In the genomic region with DNA sequence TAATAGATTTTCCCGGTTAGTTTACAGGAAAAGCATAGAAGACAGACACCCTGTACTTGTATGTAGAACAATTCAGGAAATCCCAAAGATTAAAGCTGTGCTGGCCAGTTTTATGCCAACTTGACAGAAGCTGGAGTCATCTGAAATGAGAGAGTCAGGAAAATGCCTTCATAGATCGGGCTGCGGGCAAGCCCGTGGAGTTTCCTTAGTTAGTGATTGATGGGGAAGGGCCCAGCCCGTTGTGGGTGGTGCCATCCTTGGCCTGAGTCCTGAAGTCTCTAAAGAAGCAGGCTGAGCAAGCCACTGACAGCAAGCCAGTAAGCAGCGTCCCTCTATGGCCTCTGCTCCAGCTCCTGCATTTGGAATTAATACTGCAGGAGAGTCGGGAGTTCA, we compare ENCODE assay signal across 9 mouse cellular contexts. TPM values are rescaled to one million over a fixed set of nuclear protein-coding genes. Genes with fewer than 3 reads are reported as not detected.
DNase-seq lines count a peak whose midpoint lies in the region; ATAC-seq and TF ChIP-seq lines count a peak whose summit lies in the region.
"Had no signal": no experiment of that assay in that cellular context is flagged by ENCODE, and none has a peak within 500 bp of the region (broad histone marks: within the 10 kb centered on the region; RNA-seq: fewer than 3 reads in every experiment).

No protein-coding gene starts in this region.

- peaks cover 17% of the 10 kb centered on the region; the same call in 1 of the 2 replicates for H3K4me1 ChIP-seq in heart, embryonic 13.5 days
- 0 out of 2 replicates have a peak, but pooled peaks cover 10% of the 10 kb centered on the region for H3K4me1 ChIP-seq in intestine, embryonic 14.5 days (replicated peaks; ENCODE audit: control insufficient read depth, insufficient read depth, low read length)
- peaks cover 30% of the 10 kb centered on the region for H3K4me1 ChIP-seq in liver, embryonic 12.5 days
- H3K4me1 ChIP-seq in stomach, postnatal 0 days (replicated peaks; ENCODE audit: control insufficient read depth, insufficient read depth): no peaks in the 10 kb centered on the region
- no peaks in the 10 kb centered on the region for H3K4me1 ChIP-seq in midbrain, embryonic 15.5 days
- H3K4me1 ChIP-seq: neural tube, embryonic 12.5 days had no signal

- H3K27ac ChIP-seq in heart, embryonic 13.5 days (replicated peaks): peak overlapping the region; percentile 77
- H3K27ac ChIP-seq in intestine, embryonic 14.5 days (ENCODE audit: low read depth): 0 out of 2 replicates have a peak overlapping the region, but pooled peaks have one; percentile 27
- peak overlapping the region; percentile 56 for H3K27ac ChIP-seq in liver, embryonic 12.5 days
- H3K27ac ChIP-seq in stomach, postnatal 0 days (replicated peaks): no peak overlapping the region
- H3K27ac ChIP-seq in midbrain, embryonic 15.5 days: no peak overlapping the region
- H3K27ac ChIP-seq: neural tube, embryonic 12.5 days had no signal

- intact Hi-C loops in heart, postnatal 25 days (cut with DNase I): no loop called here

- H3K4me2 ChIP-seq in heart, embryonic 13.5 days: peak overlapping the region; percentile 20; the same call in 1 of the 2 replicates
- H3K4me2 ChIP-seq in intestine, embryonic 14.5 days (ENCODE audit: low read length): no peak overlapping the region
- H3K4me2 ChIP-seq in liver, embryonic 12.5 days: peak overlapping the region; percentile 40
- H3K4me2 ChIP-seq in stomach, postnatal 0 days (replicated peaks; ENCODE audit: low read depth): no peak overlapping the region
- H3K4me2 ChIP-seq in midbrain, embryonic 15.5 days: no peak overlapping the region
- H3K4me2 ChIP-seq: neural tube, embryonic 12.5 days had no signal

- TF ChIP-seq CTCF in stomach, postnatal 0 days (IDR thresholded peaks at IDR 0.05; ENCODE audit: low read depth): no peak

- no peaks in the 10 kb centered on the region for H3K36me3 ChIP-seq in heart, embryonic 13.5 days
- H3K36me3 ChIP-seq in intestine, embryonic 14.5 days (ENCODE audit: control insufficient read depth, insufficient read depth, low read length): no peaks in the 10 kb centered on the region
- H3K36me3 ChIP-seq in liver, embryonic 12.5 days: no peaks in the 10 kb centered on the region
- no peaks in the 10 kb centered on the region for H3K36me3 ChIP-seq in stomach, postnatal 0 days (ENCODE audit: control insufficient read depth, insufficient read depth, low read length)
- no peaks in the 10 kb centered on the region for H3K36me3 ChIP-seq in midbrain, embryonic 15.5 days (replicated peaks)
- H3K36me3 ChIP-seq: neural tube, embryonic 12.5 days had no signal

- no peak overlapping the region for H3K9ac ChIP-seq in heart, embryonic 13.5 days
- no peak overlapping the region for H3K9ac ChIP-seq in intestine, embryonic 14.5 days (ENCODE audit: low read length)
- peak overlapping the region; percentile 4; the same call in 1 of the 2 replicates for H3K9ac ChIP-seq in liver, embryonic 12.5 days
- no peak overlapping the region for H3K9ac ChIP-seq in stomach, postnatal 0 days (ENCODE audit: low read length)
- no peak overlapping the region for H3K9ac ChIP-seq in midbrain, embryonic 15.5 days
- H3K9ac ChIP-seq: neural tube, embryonic 12.5 days had no signal

- no peak for DNase-seq in heart, postnatal 25 days (ENCODE audit: low spot score)
- DNase-seq in intestine, embryonic 14.5 days (ENCODE audit: low spot score): no peak
- peak; percentile 30 for DNase-seq in stomach, postnatal 0 days (ENCODE audit: low spot score)
- DNase-seq in retina, embryonic 14.5 days (ENCODE audit: low spot score): no peak
- no peak for DNase-seq in right cerebral cortex, postnatal 10 days (ENCODE audit: low spot score in 2 of 2)

- no peaks in the 10 kb centered on the region for H3K27me3 ChIP-seq in heart, embryonic 13.5 days (replicated peaks)
- H3K27me3 ChIP-seq in intestine, embryonic 14.5 days (replicated peaks; ENCODE audit: control insufficient read depth, insufficient read depth, low read length): no peaks in the 10 kb centered on the region
- H3K27me3 ChIP-seq in liver, embryonic 12.5 days (replicated peaks): no peaks in the 10 kb centered on the region
- no peaks in the 10 kb centered on the region for H3K27me3 ChIP-seq in stomach, postnatal 0 days (ENCODE audit: control insufficient read depth, insufficient read depth, low read length)
- H3K27me3 ChIP-seq in midbrain, embryonic 15.5 days (replicated peaks): no peaks in the 10 kb centered on the region
- H3K27me3 ChIP-seq: neural tube, embryonic 12.5 days had no signal

- WGBS in heart, embryonic 13.5 days: 27% methylated on average over 7 of the region's 7 CpGs
- WGBS in intestine, embryonic 14.5 days: 17% methylated on average over 7 of the region's 7 CpGs
- 11% methylated on average over 7 of the region's 7 CpGs for WGBS in liver, embryonic 12.5 days (ENCODE audit: insufficient replicate concordance)
- WGBS in stomach, postnatal 0 days: 8% methylated on average over 7 of the region's 7 CpGs
- WGBS in midbrain, embryonic 15.5 days: 53% methylated on average over 7 of the region's 7 CpGs

- no peak for ATAC-seq in heart, embryonic 13.5 days (ENCODE audit: extremely low read depth, insufficient number of reproducible peaks, low FRiP score, low TSS enrichment)
- no peak for ATAC-seq in intestine, embryonic 14.5 days (replicated peaks; ENCODE audit: low FRiP score, low TSS enrichment, low read depth)
- ATAC-seq in liver, embryonic 12.5 days: no peak
- no peak for ATAC-seq in stomach, postnatal 0 days (ENCODE audit: low FRiP score, low TSS enrichment)
- no peak for ATAC-seq in midbrain, embryonic 15.5 days (replicated peaks)

- no peak overlapping the region for H3K4me3 ChIP-seq in heart, embryonic 13.5 days
- H3K4me3 ChIP-seq in intestine, embryonic 14.5 days (ENCODE audit: low read depth, low read length): no peak overlapping the region
- H3K4me3 ChIP-seq in liver, embryonic 12.5 days: no peak overlapping the region
- H3K4me3 ChIP-seq in stomach, postnatal 0 days (ENCODE audit: low read depth, low read length): no peak overlapping the region
- no peak overlapping the region for H3K4me3 ChIP-seq in midbrain, embryonic 15.5 days
- H3K4me3 ChIP-seq: neural tube, embryonic 12.5 days had no signal

- TF ChIP-seq EP300 in stomach, postnatal 0 days (optimal IDR thresholded peaks at IDR 0.05): no peak

- H3K9me3 ChIP-seq in heart, embryonic 13.5 days: no peaks in the 10 kb centered on the region
- H3K9me3 ChIP-seq in intestine, embryonic 14.5 days (ENCODE audit: control insufficient read depth, low read length): no peaks in the 10 kb centered on the region
- no peaks in the 10 kb centered on the region for H3K9me3 ChIP-seq in liver, embryonic 12.5 days (replicated peaks)
- H3K9me3 ChIP-seq in stomach, postnatal 0 days (ENCODE audit: control insufficient read depth, low read length): no peaks in the 10 kb centered on the region
- no peaks in the 10 kb centered on the region for H3K9me3 ChIP-seq in midbrain, embryonic 15.5 days
- H3K9me3 ChIP-seq: neural tube, embryonic 12.5 days had no signal

RNA-seq across cellular contexts. Expression of gene Hmgn2, which starts 39.2 kb away (rescaled TPM):
- polyA plus RNA-seq in heart, embryonic 13.5 days (2015; fragmentation: Nextera tagmentation; extraction: Ambion mirVana): 1,526 and 1,676 TPM in 2 replicates
- total RNA-seq in heart, postnatal 25 days (2021): 100 to 1,000 TPM; 104 to 120 TPM
- 2,568 and 2,768 TPM in 2 replicates for polyA plus RNA-seq in intestine, embryonic 14.5 days (2014; fragmentation: Nextera tagmentation; extraction: Ambion mirVana)
- polyA plus RNA-seq in liver, embryonic 12.5 days (2016; fragmentation: Nextera tagmentation; extraction: Ambion mirVana): 971 and 1,001 TPM in 2 replicates
- polyA plus RNA-seq in stomach, postnatal 0 days (2015; fragmentation: Nextera tagmentation; extraction: Ambion mirVana): 762 and 782 TPM in 2 replicates
- polyA plus RNA-seq in midbrain, embryonic 15.5 days (2015; fragmentation: Nextera tagmentation; extraction: Ambion mirVana): 876 and 917 TPM in 2 replicates

RNA-seq across cellular contexts. Expression of gene Rps6ka1, which starts 41.7 kb away (rescaled TPM):
- 18.3 and 18.9 TPM in 2 replicates for polyA plus RNA-seq in heart, embryonic 13.5 days (2015; fragmentation: Nextera tagmentation; extraction: Ambion mirVana)
- 1 to 10 TPM; 5.4 to 6.3 TPM for total RNA-seq in heart, postnatal 25 days (2021)
- 116 and 120 TPM in 2 replicates for polyA plus RNA-seq in intestine, embryonic 14.5 days (2014; fragmentation: Nextera tagmentation; extraction: Ambion mirVana)
- polyA plus RNA-seq in liver, embryonic 12.5 days (2016; fragmentation: Nextera tagmentation; extraction: Ambion mirVana): 60.9 and 63.1 TPM in 2 replicates
- 45.5 and 46.0 TPM in 2 replicates for polyA plus RNA-seq in stomach, postnatal 0 days (2015; fragmentation: Nextera tagmentation; extraction: Ambion mirVana)
- polyA plus RNA-seq in midbrain, embryonic 15.5 days (2015; fragmentation: Nextera tagmentation; extraction: Ambion mirVana): 23.8 and 24.1 TPM in 2 replicates

Comparison
In these comparisons a context has a peak if more than half of its experiments do, and no peak if none do; other contexts are left out.
1. H3K27ac ChIP-seq: peak in heart, embryonic 13.5 days (single experiment), intestine, embryonic 14.5 days (single experiment) and liver, embryonic 12.5 days (single experiment); none in stomach, postnatal 0 days (single experiment) and midbrain, embryonic 15.5 days (single experiment).
2. H3K4me2 ChIP-seq: peak in heart, embryonic 13.5 days (single experiment) and liver, embryonic 12.5 days (single experiment); none in intestine, embryonic 14.5 days (single experiment), stomach, postnatal 0 days (single experiment) and midbrain, embryonic 15.5 days (single experiment).